Mouse (Mus musculus): Measurements from ENCODE around the gene Rex1bd. TPM values are rescaled to one million over a fixed set of nuclear protein-coding genes. Genes with fewer than 3 reads are reported as not detected.
A peak's percentile ranks its signal among the peaks of the same experiment; 100 is the strongest.

The Rex1bd gene
- 119 and 129 TPM in 2 replicates for polyA plus RNA-seq (2012; rRNA removed)

DNA sequence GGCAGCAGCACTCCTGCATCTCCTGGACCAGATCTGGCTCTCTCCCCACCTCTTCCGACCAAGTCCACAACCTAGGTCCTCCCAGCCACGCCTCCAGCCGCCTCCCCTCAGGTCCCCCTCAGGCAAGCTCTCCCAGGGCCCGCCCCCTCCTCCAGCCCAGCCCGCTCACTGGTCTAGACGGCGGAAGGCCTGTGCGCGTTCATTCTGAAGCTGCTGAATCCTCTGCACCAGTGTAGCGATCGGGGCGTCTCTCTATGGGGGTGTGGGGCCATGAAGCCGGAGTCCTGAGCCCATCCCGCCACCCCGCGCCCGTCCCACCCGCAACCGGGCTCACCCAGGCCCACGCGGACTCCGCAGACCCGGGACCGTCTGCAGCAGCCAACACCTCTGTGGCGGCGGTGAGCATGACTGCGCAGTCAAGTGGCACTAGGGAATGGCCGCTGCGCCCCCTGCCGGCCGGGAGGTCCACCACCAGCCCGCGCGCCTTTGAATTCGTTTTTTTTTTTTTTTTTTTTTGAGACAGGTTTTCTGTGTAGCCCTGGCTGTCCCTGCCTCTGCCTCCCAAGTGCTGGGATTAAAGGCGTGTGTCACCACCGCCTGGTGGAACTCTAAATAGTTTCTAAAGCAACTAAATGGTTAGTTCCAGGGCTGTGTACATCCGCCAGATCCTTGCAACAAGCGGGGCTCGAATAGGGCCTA, at the start of gene Rex1bd:
TSS of gene Rex1bd (minus strand) at position 425 of the 699 bp plus-strand sequence.
- DNase-seq (ENCODE audit: low spot score) = peak; percentile 94

DNA sequence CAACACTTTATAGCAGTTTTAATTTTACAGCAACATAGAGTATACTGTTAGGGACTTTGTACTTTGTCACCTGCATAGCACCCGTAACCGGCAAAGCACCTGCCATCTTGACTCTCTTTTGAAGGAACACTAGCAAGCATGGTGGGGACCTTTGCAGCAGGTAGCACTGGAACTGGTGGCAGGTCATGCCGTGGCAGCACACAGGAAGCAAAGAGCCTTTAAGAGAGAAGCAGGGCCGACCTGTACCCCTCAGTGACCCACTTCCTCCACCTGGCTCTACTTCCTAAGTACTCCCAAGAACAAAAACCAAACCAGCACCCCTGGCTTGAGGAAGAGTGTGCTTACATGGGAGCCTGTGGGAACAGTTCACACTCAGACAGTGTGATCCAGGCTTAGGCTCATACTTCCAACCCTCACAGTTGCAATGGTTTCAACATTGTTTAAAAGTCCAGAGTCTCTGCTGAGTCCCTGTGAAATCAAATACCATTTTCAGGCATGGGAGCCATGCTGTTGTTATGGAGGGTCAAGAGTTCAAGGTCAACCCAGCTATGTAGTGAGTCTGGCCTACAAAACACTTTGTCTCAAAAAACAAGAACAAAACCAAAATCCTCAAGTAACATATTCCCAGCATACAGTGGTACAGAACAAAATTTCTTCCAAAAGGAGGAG, 48.7 kb upstream of the Rex1bd start:
- DNase-seq (ENCODE audit: low spot score) = no peak

- DNase-seq (ENCODE audit: low spot score) = no peak
These were observed 47.2 kb upstream of the Rex1bd start for GRCm38 (mm10) chr8:70553740-70554139.

- DNase-seq (ENCODE audit: low spot score) = no peak
These were observed 46.3 kb upstream of the Rex1bd start for GRCm38 (mm10) chr8:70552836-70553235.

DNA sequence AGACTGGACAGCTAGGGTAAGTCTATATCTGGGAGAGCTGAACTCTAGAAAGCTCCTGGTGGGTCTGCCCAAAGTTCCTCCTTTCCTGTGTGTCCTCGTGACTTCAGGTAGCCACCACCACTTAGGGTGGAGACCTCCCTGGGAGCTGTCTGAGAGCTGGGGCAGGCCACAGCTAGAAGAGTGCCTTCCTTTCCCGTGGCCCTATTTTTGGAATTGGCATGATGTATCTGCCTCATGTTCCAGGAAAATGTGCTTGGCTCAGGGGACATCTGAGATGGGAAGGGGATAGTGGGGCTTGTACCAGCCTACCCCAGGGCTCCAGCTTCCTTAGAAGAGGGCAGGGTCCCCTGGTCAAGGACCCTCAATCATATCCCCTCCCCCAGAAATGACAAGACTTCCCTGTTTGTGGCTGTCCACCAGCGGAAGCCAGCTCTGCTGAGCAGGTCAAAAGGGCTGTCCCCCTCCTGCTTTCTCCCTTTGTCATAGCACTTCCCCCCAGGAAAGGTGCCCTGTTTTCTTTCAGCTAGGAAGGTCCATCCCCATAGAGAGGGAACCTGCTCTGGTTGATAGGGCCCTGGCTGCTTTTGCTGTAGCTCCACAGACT, 45.1 kb upstream of the Rex1bd start:
- no peak for DNase-seq (ENCODE audit: low spot score)

DNA sequence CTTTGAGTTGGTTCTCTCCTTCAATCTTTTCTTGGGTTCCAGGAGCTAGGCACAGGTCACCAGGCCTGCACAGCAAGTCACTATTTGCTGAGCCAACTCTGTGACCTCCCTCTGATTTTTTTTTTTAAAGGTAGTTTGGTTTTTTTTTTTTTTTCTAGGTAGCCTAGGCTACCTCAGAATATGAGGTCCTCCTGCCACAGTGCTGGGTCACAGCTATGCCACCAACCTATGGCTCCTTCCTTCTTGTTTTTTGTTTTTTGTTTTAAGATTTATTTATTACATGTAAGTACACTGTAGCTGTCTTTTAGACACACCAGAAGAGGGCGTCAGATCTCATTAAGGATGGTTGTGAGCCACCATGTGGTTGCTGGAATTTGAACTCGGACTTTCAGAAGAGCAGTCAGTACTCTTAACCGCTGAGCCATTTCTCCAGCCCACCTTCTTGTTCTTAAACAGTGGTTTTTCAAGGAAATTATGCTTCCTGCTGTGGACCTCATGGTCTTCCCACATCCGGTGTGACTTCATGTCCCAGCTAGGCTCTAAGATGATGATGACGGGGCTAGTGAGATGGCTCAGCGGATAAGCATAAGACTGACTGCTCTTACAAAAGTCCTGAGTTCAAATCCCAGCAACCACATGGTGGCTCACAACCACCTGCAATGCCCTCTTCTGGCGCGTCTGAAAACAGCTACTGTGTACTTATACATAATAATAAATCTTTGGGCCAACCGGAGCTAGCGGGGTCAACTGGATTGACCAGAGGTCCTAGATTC, 43.0 kb upstream of the Rex1bd start:
- DNase-seq (ENCODE audit: low spot score) = no peak

DNA sequence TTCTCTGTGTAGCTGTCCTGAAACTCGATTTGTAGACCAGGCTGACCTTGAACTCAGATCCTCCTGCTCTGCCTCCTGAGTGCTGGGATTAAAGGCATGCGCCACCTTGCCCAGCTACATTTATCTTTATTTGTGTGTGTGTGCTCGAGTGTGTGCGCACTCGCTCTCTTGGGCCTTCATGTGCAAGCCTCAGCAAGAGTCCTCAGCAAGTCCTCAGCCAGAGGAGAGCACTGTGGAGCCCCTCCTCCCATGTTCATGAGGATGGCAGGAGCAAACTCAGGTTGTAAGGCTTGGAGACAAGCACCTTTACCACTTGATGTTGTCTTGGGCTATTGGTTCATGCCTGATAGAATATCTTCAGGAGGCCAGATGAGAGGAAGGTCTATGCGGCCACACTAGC, 41.2 kb upstream of the Rex1bd start:
- no peak for DNase-seq (ENCODE audit: low spot score)

- no peak for DNase-seq (ENCODE audit: low spot score)
These were observed 39.9 kb upstream of the Rex1bd start for GRCm38 (mm10) chr8:70546412-70546811.

- no peak for DNase-seq (ENCODE audit: low spot score)
These were observed 37.7 kb upstream of the Rex1bd start for GRCm38 (mm10) chr8:70544200-70544687.

DNA sequence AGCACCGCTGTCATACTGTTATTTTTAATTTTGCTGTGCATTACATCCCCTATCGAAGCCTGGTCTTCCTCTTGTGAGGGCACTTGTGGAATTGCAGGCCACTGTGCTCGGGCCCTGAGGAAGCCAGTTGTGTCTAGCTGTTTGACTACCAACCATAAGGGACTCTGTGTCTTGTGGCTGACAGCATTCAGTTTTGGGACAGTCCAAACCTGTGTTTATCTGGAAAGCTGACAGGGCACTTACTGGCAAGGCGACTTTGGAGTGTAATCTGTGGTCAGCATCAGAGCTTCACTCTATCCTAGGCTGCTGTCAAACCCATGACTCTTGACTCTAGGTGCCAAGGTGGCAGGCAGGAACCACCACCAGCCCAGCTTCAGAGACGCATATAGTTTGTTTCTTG, 34.5 kb upstream of the Rex1bd start:
- DNase-seq (ENCODE audit: low spot score) = no peak

DNA sequence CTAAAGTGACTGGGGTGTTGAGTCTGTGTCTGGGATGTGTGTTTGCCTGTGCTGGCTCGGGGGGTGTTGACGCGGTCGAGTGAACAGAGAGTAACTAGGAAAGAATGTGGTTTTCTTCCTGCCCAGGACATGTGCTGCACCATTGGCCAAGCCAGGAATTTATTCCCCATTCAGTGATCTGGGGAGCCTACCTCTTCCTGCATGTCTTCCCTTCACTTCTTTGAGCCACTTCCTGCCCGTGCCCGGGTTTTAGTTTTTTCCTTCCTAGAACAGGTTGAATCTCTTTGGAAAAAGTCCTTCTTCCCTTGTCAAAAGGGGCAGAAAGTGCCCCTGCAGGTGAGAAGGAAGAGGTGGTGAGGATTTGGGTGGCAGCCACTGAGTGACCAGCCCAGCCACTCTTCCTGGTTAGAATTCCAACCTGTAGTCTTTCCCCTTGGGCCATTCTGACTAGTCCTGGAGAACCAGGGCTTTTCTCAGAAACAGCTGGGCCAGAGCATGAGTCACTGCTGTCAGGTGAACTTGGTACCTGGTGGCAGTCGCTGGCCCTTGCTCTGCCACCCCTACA, 34.0 kb upstream of the Rex1bd start:
- no peak for DNase-seq (ENCODE audit: low spot score)

GRCm38 (mm10) chr8:70540013-70540506, 33.5 kb upstream of the Rex1bd start:
- DNase-seq (ENCODE audit: low spot score) = no peak

DNA sequence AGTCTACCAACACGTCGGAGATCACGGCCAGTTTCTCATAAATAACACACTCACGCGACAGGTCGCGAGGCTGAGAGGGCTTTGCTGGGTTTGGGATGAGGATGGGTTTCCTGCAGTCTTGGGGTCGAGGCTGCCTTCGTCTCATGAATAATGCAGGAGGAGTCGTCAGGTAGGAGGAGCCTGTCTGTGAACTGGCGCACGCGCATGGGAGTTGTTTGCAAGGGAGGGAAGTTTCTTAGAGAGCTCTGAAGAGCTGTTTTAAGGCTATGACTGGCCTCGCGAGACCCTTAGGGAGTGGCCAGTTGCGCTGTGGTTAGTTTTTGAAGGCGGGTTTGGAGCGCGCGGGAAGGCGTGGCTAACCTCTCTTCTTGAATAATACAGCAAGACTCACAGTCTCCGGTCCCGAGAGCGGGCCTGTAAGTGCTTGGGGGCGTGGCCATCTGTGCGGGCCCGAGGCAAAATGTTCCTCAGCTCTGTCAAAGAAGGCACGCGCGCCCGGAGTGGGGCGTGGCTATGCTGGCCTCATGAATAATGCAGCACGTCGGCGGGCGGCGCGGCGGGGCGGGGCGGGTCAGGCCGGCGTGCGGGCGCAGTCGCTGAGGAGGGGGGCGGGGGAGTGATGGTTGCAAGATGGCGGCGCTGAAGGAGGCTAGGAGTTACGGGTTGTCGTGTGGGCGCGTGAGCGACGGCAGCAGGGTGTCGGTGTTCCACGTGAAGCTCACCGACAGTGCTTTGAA, 32.7 kb upstream of the Rex1bd start, which contains the start of gene Ell:
TSS of gene Ell (plus strand) at position 381 of the 737 bp plus-strand sequence.
- peak; percentile 99 for DNase-seq (ENCODE audit: low spot score)

GRCm38 (mm10) chr8:70538633-70539076, 32.1 kb upstream of the Rex1bd start:
- DNase-seq (ENCODE audit: low spot score) = peak; percentile 91

DNA sequence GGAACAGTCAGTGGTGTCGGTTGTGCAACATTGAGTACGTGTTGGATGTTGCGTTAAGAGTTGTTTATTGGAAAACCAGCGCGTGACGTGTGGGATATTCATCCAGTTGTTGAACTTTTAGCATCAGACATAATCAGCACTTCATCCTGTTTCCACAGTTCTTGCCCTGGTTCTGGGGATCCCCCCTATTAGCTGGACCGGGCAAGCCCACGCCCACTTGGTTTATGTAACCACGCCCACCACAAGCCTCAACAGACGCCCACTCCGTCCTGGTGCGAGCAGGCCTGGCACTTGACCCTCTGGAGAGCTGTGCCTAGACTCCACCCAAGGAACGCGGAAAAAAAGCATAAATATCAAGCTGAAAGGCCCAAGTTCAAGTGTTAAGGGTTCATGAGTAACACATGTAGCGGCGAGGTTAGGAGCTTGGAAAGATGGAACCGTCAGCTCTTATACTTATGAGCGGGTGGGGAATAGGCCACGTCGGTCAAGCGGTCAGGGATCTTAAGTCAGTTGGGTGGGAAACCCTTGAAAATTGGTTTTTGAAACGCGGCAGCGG, 31.6 kb upstream of the Rex1bd start:
- peak; percentile 48 for DNase-seq (ENCODE audit: low spot score)

GRCm38 (mm10) chr8:70535701-70536100, 29.1 kb upstream of the Rex1bd start:
- no peak for DNase-seq (ENCODE audit: low spot score)

- DNase-seq (ENCODE audit: low spot score) = no peak
These were observed 28.7 kb upstream of the Rex1bd start for GRCm38 (mm10) chr8:70535221-70535620.

GRCm38 (mm10) chr8:70534281-70534680, 27.7 kb upstream of the Rex1bd start:
- DNase-seq (ENCODE audit: low spot score) = no peak

DNA sequence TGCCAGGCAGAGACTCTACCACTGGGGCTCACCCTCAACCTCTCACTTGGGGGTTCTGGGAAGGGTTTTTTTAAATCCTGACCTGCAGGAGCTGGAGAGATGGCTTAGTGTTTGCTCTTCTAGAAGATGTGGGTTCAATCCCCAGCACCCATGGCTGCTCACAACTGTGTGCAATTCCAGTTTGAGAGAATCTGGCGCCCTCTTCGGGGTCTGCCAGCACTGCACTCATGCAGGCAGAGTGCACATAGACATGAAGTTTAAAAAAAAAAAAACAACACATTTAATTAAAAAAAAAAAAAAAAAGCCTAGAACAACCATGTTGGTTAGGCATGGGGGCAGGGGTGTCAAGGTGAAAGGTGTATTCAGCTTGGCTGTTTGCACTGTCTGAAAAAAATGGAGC, 23.8 kb upstream of the Rex1bd start:
- no peak for DNase-seq (ENCODE audit: low spot score)

DNA sequence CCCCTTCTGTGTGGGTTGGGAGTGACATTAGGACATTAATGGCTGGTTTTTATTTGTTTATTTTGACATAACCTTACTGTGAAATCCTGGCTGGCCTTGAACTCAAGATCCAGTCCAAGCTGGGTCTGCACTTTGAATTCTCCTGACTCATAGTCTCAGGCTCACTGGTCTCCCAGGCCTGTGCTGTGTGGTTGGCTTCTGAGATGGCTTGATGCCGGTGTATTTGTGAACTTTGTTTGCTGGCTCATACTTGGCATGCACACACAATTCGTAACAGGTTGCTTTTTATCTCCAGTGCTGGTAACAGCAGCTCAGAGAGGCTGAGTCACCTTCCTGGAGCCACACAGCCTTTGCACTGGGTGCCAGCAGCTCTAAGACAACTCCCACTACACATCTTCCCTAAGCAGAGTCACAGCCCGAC, 23.2 kb upstream of the Rex1bd start:
- DNase-seq (ENCODE audit: low spot score) = no peak
